Mouse (Mus musculus) lung, postnatal 0 days (tissue): Measurements from ENCODE around the gene Kif1bp. TPM values are rescaled to one million over a fixed set of nuclear protein-coding genes. Genes with fewer than 3 reads are reported as not detected.

ENCODE experiments used
- ATAC-seq: fragments of 200-750 bp; cut with Nextera tagmentation; 2 replicates; pipeline ENCODE4 v1.8.0; 2017; ENCODE audit warnings: moderate library complexity
- DNase-seq: peaks from one replicate; pipeline ENCODE4 v3.0.0-alpha.2; 2016; ENCODE audit warnings: low spot score
- H3K27ac ChIP-seq: fragments of 300-500 bp; sonication (generic); 2 replicates; pipeline ENCODE4 v1.5.1; 2014; ENCODE audit warnings: antibody characterized with exemption, mild to moderate bottlenecking, low read length, mixed read lengths
- H3K27me3 ChIP-seq: fragments of 300-500 bp; sonication (generic); replicated peaks from 2 replicates; pipeline ENCODE4 v1.6.1; 2014; ENCODE audit warnings: low read length, mixed read lengths; ENCODE audit not compliant: insufficient read depth
- H3K36me3 ChIP-seq: fragments of 300-500 bp; sonication (generic); 2 replicates; pipeline ENCODE4 v1.6.1; 2014; ENCODE audit warnings: low read length, mixed read lengths; ENCODE audit not compliant: insufficient read depth
- H3K4me1 ChIP-seq: fragments of 300-500 bp; sonication (generic); 2 replicates; pipeline ENCODE4 v1.6.1; 2014; ENCODE audit warnings: antibody characterized with exemption, low read depth, low read length, mixed read lengths; ENCODE audit not compliant: insufficient read depth
- H3K4me2 ChIP-seq: fragments of 300-500 bp; sonication (generic); replicated peaks from 2 replicates; pipeline ENCODE4 v1.6.1; 2014; ENCODE audit warnings: low read depth, mild to moderate bottlenecking, low read length, moderate library complexity, mixed read lengths
- H3K4me3 ChIP-seq: fragments of 300-500 bp; sonication (generic); 2 replicates; pipeline ENCODE4 v1.5.1; 2014; ENCODE audit warnings: low read depth, low read length
- H3K9ac ChIP-seq: fragments of 300-500 bp; sonication (generic); replicated peaks from 2 replicates; pipeline ENCODE4 v1.6.1; 2014; ENCODE audit warnings: low read depth, mild to moderate bottlenecking
- H3K9me3 ChIP-seq: fragments of 300-500 bp; sonication (generic); 2 replicates; pipeline ENCODE4 v1.6.1; 2016; ENCODE audit warnings: low read length, mixed read lengths
- CTCF ChIP-seq: IDR thresholded peaks from 2 replicates; pipeline ENCODE4 v1.5.1; 2016; ENCODE audit warnings: antibody characterized with exemption, mild to moderate bottlenecking
- EP300 ChIP-seq: IDR thresholded peaks from 2 replicates; pipeline ENCODE4 v1.6.1; 2016; ENCODE audit warnings: antibody characterized with exemption, mild to moderate bottlenecking, control low read depth
- WGBS: fragments of 180-500 bp; shearing (Covaris S2); extraction: QIAGEN DNeasy Blood & Tissue Kit; methylation state at CpG from one replicate; pipeline ENCODE4 v1.1.7; 2014; 5-methylcytosine and 5-hydroxymethylcytosine counted together
- polyA plus RNA-seq: library from polyadenylated mRNA; unstranded; fragments of >200 nt; fragmentation: Nextera tagmentation; extraction: Ambion mirVana; gene quantifications from 2 replicates; pipeline ENCODE4 v1.2.1, GENCODE M21; 2015

Gene Kif1bp
- polyA plus RNA-seq, 1 experiment from 2014 or later: 21.8 TPM

GRCm38 (mm10) chr10:62568861-62569260, 9.4 kb downstream of the Kif1bp start:
- Histone ChIP-seq H3K27ac (no peak overlapping the region), H3K27me3 (no peaks in the 10 kb centered on the region), H3K4me2 (no peak overlapping the region), H3K36me3 (peaks cover 36% of the 10 kb centered on the region; the same call in 1 of the 2 replicates), H3K4me3 (no peak overlapping the region), H3K9me3 (no peaks in the 10 kb centered on the region), H3K4me1 (no peaks in the 10 kb centered on the region), H3K9ac (no peak overlapping the region)
- no peak for TF ChIP-seq CTCF
- no peak for TF ChIP-seq EP300
- WGBS: 84% methylated on average over 4 of the region's 4 CpGs
- no peak for ATAC-seq
- no peak for DNase-seq

- Histone ChIP-seq H3K9me3 (no peaks in the 10 kb centered on the region), H3K27me3 (no peaks in the 10 kb centered on the region), H3K27ac (no peak overlapping the region), H3K4me1 (no peaks in the 10 kb centered on the region), H3K4me2 (no peak overlapping the region), H3K4me3 (no peak overlapping the region), H3K36me3 (peaks cover 19% of the 10 kb centered on the region; the same call in 1 of the 2 replicates), H3K9ac (no peak overlapping the region)
- ATAC-seq: no peak
- peak; percentile 63 for TF ChIP-seq CTCF
- no peak for TF ChIP-seq EP300
- DNase-seq: no peak
- WGBS: 86% methylated on average over 1 of the region's 1 CpGs
These were observed 20.5 kb downstream of the Kif1bp start for GRCm38 (mm10) chr10:62557736-62558135.

GRCm38 (mm10) chr10:62556558-62556901, 21.7 kb downstream of the Kif1bp start:
- Histone ChIP-seq H3K9ac (no peak overlapping the region), H3K4me2 (no peak overlapping the region), H3K4me3 (no peak overlapping the region), H3K4me1 (no peaks in the 10 kb centered on the region), H3K9me3 (no peaks in the 10 kb centered on the region), H3K36me3 (peaks cover 16% of the 10 kb centered on the region; the same call in 1 of the 2 replicates), H3K27me3 (no peaks in the 10 kb centered on the region), H3K27ac (no peak overlapping the region)
- TF ChIP-seq CTCF: no peak
- no peak for TF ChIP-seq EP300
- DNase-seq: no peak
- WGBS: 87% methylated on average over 6 of the region's 6 CpGs
- no peak for ATAC-seq

GRCm38 (mm10) chr10:62555705-62556557, 22.3 kb downstream of the Kif1bp start:
- 75% methylated on average over 11 of the region's 11 CpGs for WGBS
- no peaks in the 10 kb centered on the region for H3K27me3 ChIP-seq
- no peak overlapping the region for H3K27ac ChIP-seq
- no peaks in the 10 kb centered on the region for H3K4me1 ChIP-seq
- no peak overlapping the region for H3K4me3 ChIP-seq
- TF ChIP-seq CTCF: peak; percentile 29
- TF ChIP-seq EP300: no peak
- peaks cover 16% of the 10 kb centered on the region; the same call in 1 of the 2 replicates for H3K36me3 ChIP-seq
- H3K9ac ChIP-seq: no peak overlapping the region
- no peaks in the 10 kb centered on the region for H3K9me3 ChIP-seq
- DNase-seq: no peak
- no peak overlapping the region for H3K4me2 ChIP-seq
- ATAC-seq: no peak

GRCm38 (mm10) chr10:62553611-62554091, 24.6 kb downstream of the Kif1bp start:
- ATAC-seq (peak; percentile 30; the same call in 1 of the 2 replicates), DNase-seq (peak; percentile 23)
- H3K9ac ChIP-seq: no peak overlapping the region
- WGBS: 56% methylated on average over 12 of the region's 12 CpGs
- H3K4me2 ChIP-seq: no peak overlapping the region
- 0 out of 2 replicates have a peak, but pooled peaks cover 3% of the 10 kb centered on the region for H3K36me3 ChIP-seq
- H3K9me3 ChIP-seq: no peaks in the 10 kb centered on the region
- no peaks in the 10 kb centered on the region for H3K4me1 ChIP-seq
- no peak overlapping the region for H3K27ac ChIP-seq
- no peak for TF ChIP-seq CTCF
- TF ChIP-seq EP300: no peak
- no peak overlapping the region for H3K4me3 ChIP-seq
- no peaks in the 10 kb centered on the region for H3K27me3 ChIP-seq

- DNase-seq (no peak), ATAC-seq (no peak)
- WGBS: 65% methylated on average over 7 of the region's 7 CpGs
- Histone ChIP-seq H3K4me1 (no peaks in the 10 kb centered on the region), H3K27ac (no peak overlapping the region), H3K9me3 (no peaks in the 10 kb centered on the region), H3K27me3 (no peaks in the 10 kb centered on the region), H3K9ac (no peak overlapping the region), H3K4me2 (no peak overlapping the region), H3K36me3 (no peaks in the 10 kb centered on the region), H3K4me3 (no peak overlapping the region)
- TF ChIP-seq EP300 (no peak), CTCF (no peak)
These were observed 27.4 kb downstream of the Kif1bp start for GRCm38 (mm10) chr10:62550787-62551300.
